In genomic region chr15:85647593-85647992, GRCm38 (mm10) we compare ENCODE assay signal across 14 mouse cellular contexts.
DNase-seq lines count a peak whose midpoint lies in the region; ATAC-seq and TF ChIP-seq lines count a peak whose summit lies in the region.
"Had no signal": no experiment of that assay in that cellular context is flagged by ENCODE, and none has a peak within 500 bp of the region (broad histone marks: within the 10 kb centered on the region; RNA-seq: fewer than 3 reads in every experiment).

No protein-coding gene starts in this region.

- no peak overlapping the region for H3K4me3 ChIP-seq in limb, embryonic 13.5 days
- no peak overlapping the region for H3K4me3 ChIP-seq in limb, embryonic 10.5 days
- no peak overlapping the region for H3K4me3 ChIP-seq in myocyte
- H3K4me3 ChIP-seq: hindbrain, embryonic 12.5 days had no signal

- ATAC-seq in limb, embryonic 13.5 days (ENCODE audit: low FRiP score, low read depth): no peak
- ATAC-seq: forebrain, embryonic 14.5 days; intestine, postnatal 0 days had no signal

- no peak overlapping the region for H3ac ChIP-seq in myocyte (ENCODE audit: control insufficient read depth, insufficient read length)

- no peaks in the 10 kb centered on the region for H3K36me3 ChIP-seq in limb, embryonic 13.5 days
- H3K36me3 ChIP-seq in limb, embryonic 10.5 days: no peaks in the 10 kb centered on the region
- H3K36me3 ChIP-seq in myocyte (ENCODE audit: control insufficient read depth, insufficient read depth): no peaks in the 10 kb centered on the region
- H3K36me3 ChIP-seq: heart, embryonic 12.5 days; hindbrain, embryonic 12.5 days had no signal

- no peaks in the 10 kb centered on the region for H3K79me2 ChIP-seq in myocyte (ENCODE audit: control insufficient read depth, insufficient read depth)

- peak; percentile 51 to 52 for DNase-seq in heart, adult 18-20 months
- DNase-seq in heart, postnatal 4 days: no peak
- DNase-seq in limb, embryonic 10.5 days (ENCODE audit: low spot score): no peak
- peak; percentile 44 for DNase-seq in adipocyte (ENCODE audit: low spot score)
- DNase-seq in Muller cell, postnatal 12 days (ENCODE audit: inconsistent ontology term): no peak
- DNase-seq: cerebellum, adult 8-10 months; lung, adult 18-20 months; thymus, adult 2 months had no signal

- TF ChIP-seq POLR2A in myocyte (IDR thresholded peaks at IDR 0.05; ENCODE audit: insufficient read length, low read depth): no peak

- no peaks in the 10 kb centered on the region for H3K9me3 ChIP-seq in limb, embryonic 13.5 days
- no peaks in the 10 kb centered on the region for H3K9me3 ChIP-seq in limb, embryonic 10.5 days (replicated peaks)
- H3K9me3 ChIP-seq: heart, embryonic 12.5 days; hindbrain, embryonic 12.5 days had no signal

- H3K27ac ChIP-seq in limb, embryonic 13.5 days: no peak overlapping the region
- no peak overlapping the region for H3K27ac ChIP-seq in limb, embryonic 10.5 days
- H3K27ac ChIP-seq: hindbrain, embryonic 12.5 days had no signal

- no peak overlapping the region for H3K9ac ChIP-seq in limb, embryonic 13.5 days
- H3K9ac ChIP-seq: heart, embryonic 12.5 days; hindbrain, embryonic 12.5 days had no signal

- 83% methylated on average over 6 of the region's 6 CpGs for WGBS in limb, embryonic 13.5 days
- 84% methylated on average over 6 of the region's 6 CpGs for WGBS in limb, embryonic 10.5 days

- H3K4me2 ChIP-seq in limb, embryonic 13.5 days (replicated peaks): 0 out of 2 replicates have a peak overlapping the region, but pooled peaks have one; percentile 74
- H3K4me2 ChIP-seq in myocyte (ENCODE audit: low read depth): peak overlapping the region; percentile 85

- H3K4me1 ChIP-seq in limb, embryonic 13.5 days: peaks cover 45% of the 10 kb centered on the region
- peaks cover 19% of the 10 kb centered on the region for H3K4me1 ChIP-seq in limb, embryonic 10.5 days

- 0 out of 2 replicates have a peak, but pooled peaks cover 4% of the 10 kb centered on the region for H3K27me3 ChIP-seq in limb, embryonic 13.5 days
- peaks cover 92% of the 10 kb centered on the region for H3K27me3 ChIP-seq in limb, embryonic 10.5 days (ENCODE audit: low read depth, poor library complexity, severe bottlenecking)
- no peaks in the 10 kb centered on the region for H3K27me3 ChIP-seq in myocyte (ENCODE audit: control insufficient read depth, insufficient read depth, insufficient read length)

TF ChIP-seq in myocyte, 11 proteins besides CTCF, POLR2A, EP300 and RAD21:
- TF ChIP-seq CEBPB (IDR thresholded peaks at IDR 0.05; ENCODE audit: insufficient read depth, poor library complexity, severe bottlenecking) (no peak), POLR2AphosphoS2 (IDR thresholded peaks at IDR 0.05; ENCODE audit: insufficient read length, low read depth) (no peak), USF1 (IDR thresholded peaks at IDR 0.05; ENCODE audit: low read depth) (no peak), SRF (IDR thresholded peaks at IDR 0.05; ENCODE audit: control insufficient read depth, insufficient read length, low read depth) (no peak)

Comparison
In these comparisons a context has a peak if more than half of its experiments do, and no peak if none do; other contexts are left out.
1. DNase-seq: peak in heart, adult 18-20 months (2 of 2) and adipocyte (single experiment); none in heart, postnatal 4 days (single experiment), limb, embryonic 10.5 days (single experiment) and Muller cell, postnatal 12 days (single experiment).